Mouse (Mus musculus) forebrain, embryonic 11.5 days (tissue): ENCODE data around the gene Rpl3l. TPM values are rescaled to one million over a fixed set of nuclear protein-coding genes. Genes with fewer than 3 reads are reported as not detected.
"Not testable (repeated sequence)": the region's sequence is repeated elsewhere in the genome, so short reads cannot be mapped to it uniquely, and the experiment has no call there.

Source experiments
- ATAC-seq: fragments of 200-750 bp; cut with Nextera tagmentation; replicated peaks from 2 replicates; pipeline ENCODE4 v1.8.0; 2017; ENCODE audit warnings: moderate TSS enrichment; ENCODE audit not compliant: low FRiP score
- DNase-seq: peaks from one replicate; pipeline ENCODE4 v3.0.0-alpha.2; 2017; ENCODE audit warnings: low spot score
- H3K27ac ChIP-seq: fragments of 300-500 bp; sonication (generic); 2 replicates; pipeline ENCODE4 v1.5.1; 2014; ENCODE audit warnings: low read depth, low read length
- H3K27me3 ChIP-seq: fragments of 300-500 bp; sonication (generic); 2 replicates; pipeline ENCODE4 v1.6.1; 2014; ENCODE audit warnings: mild to moderate bottlenecking, low read length, mixed read lengths; ENCODE audit not compliant: control insufficient read depth, insufficient read depth
- H3K36me3 ChIP-seq: fragments of 300-500 bp; sonication (generic); 2 replicates; pipeline ENCODE4 v1.6.1; 2014; ENCODE audit warnings: mild to moderate bottlenecking, low read length, moderate library complexity, mixed read lengths; ENCODE audit not compliant: control insufficient read depth, insufficient read depth
- H3K4me1 ChIP-seq: fragments of 300-500 bp; sonication (generic); replicated peaks from 2 replicates; pipeline ENCODE4 v1.6.1; 2014; ENCODE audit warnings: low read length, mixed read lengths; ENCODE audit not compliant: control insufficient read depth, insufficient read depth
- H3K4me2 ChIP-seq: fragments of 300-500 bp; sonication (generic); 2 replicates; pipeline ENCODE4 v1.6.1; 2014; ENCODE audit warnings: low read depth, mild to moderate bottlenecking, low read length, moderate library complexity, mixed read lengths; ENCODE audit not compliant: severe bottlenecking
- H3K4me3 ChIP-seq: fragments of 300-500 bp; sonication (generic); 2 replicates; pipeline ENCODE4 v1.5.1; 2014; ENCODE audit warnings: low read depth, low read length
- H3K9ac ChIP-seq: fragments of 300-500 bp; sonication (generic); 2 replicates; pipeline ENCODE4 v1.6.1; 2014; ENCODE audit warnings: low read length
- H3K9me3 ChIP-seq: fragments of 300-500 bp; sonication (generic); 2 replicates; pipeline ENCODE4 v1.6.1; 2016; ENCODE audit warnings: low read length, mixed read lengths; ENCODE audit not compliant: control insufficient read depth
- WGBS: fragments of 180-500 bp; shearing (Covaris S2); extraction: QIAGEN DNeasy Blood & Tissue Kit; methylation state at CpG from one replicate; pipeline ENCODE4 v1.1.7; 2014; 5-methylcytosine and 5-hydroxymethylcytosine counted together
- polyA plus RNA-seq: library from polyadenylated mRNA; unstranded; fragments of >200 nt; fragmentation: Nextera tagmentation; extraction: Ambion mirVana; gene quantifications from 2 replicates; pipeline ENCODE4 v1.2.1, GENCODE M21; 2014

Gene Rpl3l
- polyA plus RNA-seq, 1 experiment from 2014 or later: not detected

DNA sequence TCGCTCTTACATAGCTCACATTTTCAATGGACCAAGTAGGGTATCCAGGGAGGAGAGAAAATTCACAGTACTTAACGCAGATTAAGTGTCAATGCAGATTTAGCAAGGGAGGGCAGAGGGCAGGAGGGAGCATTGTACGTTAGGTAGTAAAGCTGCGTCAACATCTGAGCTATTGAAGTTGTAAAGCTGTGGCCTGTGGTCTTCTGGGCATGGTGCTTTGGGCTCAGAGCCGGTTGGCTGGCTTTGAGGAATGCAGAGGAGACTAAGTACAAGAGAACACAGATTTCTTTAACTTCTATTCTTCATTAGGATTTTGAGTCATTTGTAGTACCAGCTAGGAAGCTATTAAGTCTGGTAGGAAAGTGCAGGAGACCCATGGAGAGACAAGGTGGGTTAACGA, 12.1 kb upstream of the Rpl3l start:
- H3K9ac ChIP-seq: no peak overlapping the region

DNA sequence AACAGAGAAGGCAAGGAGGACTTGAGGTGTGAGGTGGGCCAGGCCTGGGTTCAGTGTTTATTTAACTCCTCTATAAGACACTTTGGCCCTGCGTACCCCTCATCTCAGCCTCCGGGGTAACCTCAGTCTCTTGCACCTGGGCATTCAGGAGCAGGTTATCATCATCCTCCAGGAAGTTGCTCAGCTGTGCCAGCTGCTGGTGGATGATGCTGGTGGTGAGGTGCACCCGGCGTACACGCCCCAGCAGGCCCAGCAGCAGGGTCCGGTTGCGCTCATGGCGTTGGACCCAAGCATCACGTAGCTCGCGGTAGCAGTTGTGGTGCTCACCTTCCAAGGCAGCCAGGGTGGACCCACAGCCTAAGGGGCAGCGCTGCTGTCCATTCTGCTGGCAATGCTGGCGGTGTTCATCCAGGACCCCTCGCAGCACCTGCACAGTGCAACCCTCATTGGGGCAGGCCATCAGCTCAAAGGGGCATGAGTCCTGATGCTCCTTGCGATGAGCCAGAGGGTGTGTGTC, 11.4 kb upstream of the Rpl3l start:
- H3K9ac ChIP-seq: no peak overlapping the region
- no peak overlapping the region for H3K4me3 ChIP-seq
- no peaks in the 10 kb centered on the region for H3K27me3 ChIP-seq
- no peaks in the 10 kb centered on the region for H3K9me3 ChIP-seq
- WGBS: 95% methylated on average over 15 of the region's 15 CpGs
- no peak overlapping the region for H3K4me2 ChIP-seq
- peaks cover under 1% of the 10 kb centered on the region for H3K36me3 ChIP-seq
- H3K27ac ChIP-seq: no peak overlapping the region
- ATAC-seq (no peak), DNase-seq (peak; percentile 52)
- H3K4me1 ChIP-seq: peaks cover under 1% of the 10 kb centered on the region

More for the DNA sequence above, 12.1 kb upstream of the Rpl3l start:
- Histone ChIP-seq H3K4me3 (no peak overlapping the region), H3K36me3 (no peaks in the 10 kb centered on the region), H3K27ac (no peak overlapping the region), H3K27me3 (no peaks in the 10 kb centered on the region), H3K4me2 (no peak overlapping the region), H3K4me1 (no peaks in the 10 kb centered on the region; the same call in 1 of the 2 replicates), H3K9me3 (no peaks in the 10 kb centered on the region)
- DNase-seq (no peak), ATAC-seq (no peak)
- 43% methylated on average over 6 of the region's 6 CpGs for WGBS

- Histone ChIP-seq H3K36me3 (peaks cover 3% of the 10 kb centered on the region), H3K4me1 (peaks cover 7% of the 10 kb centered on the region), H3K9me3 (no peaks in the 10 kb centered on the region), H3K27me3 (no peaks in the 10 kb centered on the region), H3K4me2 (peak within 1 kb of the TSS; percentile 57), H3K27ac (no peak within 1 kb of the TSS; the same call in 1 of the 2 replicates), H3K9ac (no peak within 1 kb of the TSS), H3K4me3 (peak within 1 kb of the TSS; percentile 61)
- DNase-seq (no peak), ATAC-seq (no peak)
- 84% methylated on average over 4 of the region's 4 CpGs for WGBS
These were observed 9.7 kb upstream of the Rpl3l start, which contains the start of the genes Rnf151 and Rps2 for GRCm38 (mm10) chr17:24717943-24718342. Gene Rnf151 (minus strand): TSS chr17:24718063. Gene Rps2 (plus strand): TSS chr17:24718116.

DNA sequence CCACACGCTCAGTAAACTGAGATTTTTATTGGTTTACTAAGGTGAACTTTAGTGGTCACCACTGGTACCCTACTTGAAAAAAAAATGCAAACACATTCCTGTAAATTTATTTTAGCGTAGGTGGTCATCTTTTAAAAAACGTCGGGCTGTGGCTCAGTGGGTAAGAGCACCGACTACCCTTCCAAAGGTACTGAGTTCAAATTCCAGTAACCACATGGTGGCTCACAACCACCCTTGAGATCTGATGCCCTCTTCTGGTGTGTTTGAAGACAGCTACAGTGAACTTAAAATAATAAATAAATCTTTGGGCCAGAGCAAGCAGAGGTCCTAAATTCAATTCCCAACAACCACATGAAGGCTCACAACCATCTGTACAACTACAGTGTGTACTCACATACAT, 8.7 kb upstream of the Rpl3l start:
- ATAC-seq, H3K27ac ChIP-seq, H3K36me3 ChIP-seq, H3K27me3 ChIP-seq, DNase-seq, H3K9me3 ChIP-seq: not testable (repeated sequence)
- 66% methylated on average over 5 of the region's 5 CpGs for WGBS
- Histone ChIP-seq H3K9ac (peak overlapping the region; percentile 76), H3K4me2 (peak overlapping the region; percentile 57), H3K4me1 (peaks cover 13% of the 10 kb centered on the region), H3K4me3 (peak overlapping the region; percentile 61)

GRCm38 (mm10) chr17:24719494-24720222, 8.0 kb upstream of the Rpl3l start:
- peak; percentile 97 for ATAC-seq
- no peaks in the 10 kb centered on the region for H3K9me3 ChIP-seq
- H3K4me2 ChIP-seq: peak overlapping the region; percentile 90
- H3K9ac ChIP-seq: peak overlapping the region; percentile 82
- peak overlapping the region; percentile 68 for H3K27ac ChIP-seq
- DNase-seq: peak; percentile 99
- under 1% methylated on average over 60 of the region's 61 CpGs for WGBS
- H3K36me3 ChIP-seq: peaks cover 3% of the 10 kb centered on the region
- peaks cover 13% of the 10 kb centered on the region for H3K4me1 ChIP-seq
- H3K4me3 ChIP-seq: peak overlapping the region; percentile 61
- no peaks in the 10 kb centered on the region for H3K27me3 ChIP-seq

DNA sequence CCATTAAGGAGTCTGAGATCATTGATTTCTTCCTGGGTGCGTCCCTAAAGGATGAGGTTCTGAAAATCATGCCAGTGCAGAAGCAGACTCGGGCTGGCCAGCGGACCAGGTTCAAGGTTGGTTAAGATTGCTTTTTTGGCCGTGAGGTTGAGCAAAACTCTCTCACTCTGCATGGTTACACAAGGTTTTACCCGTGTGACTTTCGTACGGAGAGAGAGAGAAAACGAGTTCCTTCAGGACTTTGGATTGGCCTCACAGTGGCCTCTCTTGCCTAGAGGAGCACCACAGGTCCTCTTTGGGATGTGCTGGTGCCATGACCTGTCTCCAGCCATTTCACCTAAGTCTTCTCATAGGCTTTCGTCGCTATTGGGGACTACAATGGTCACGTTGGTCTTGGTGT, 7.0 kb upstream of the Rpl3l start:
- peak overlapping the region; percentile 90 for H3K4me2 ChIP-seq
- not testable (repeated sequence) for H3K27ac ChIP-seq, H3K36me3 ChIP-seq, ATAC-seq, DNase-seq, H3K9me3 ChIP-seq, H3K27me3 ChIP-seq
- peak overlapping the region; percentile 61 for H3K4me3 ChIP-seq
- peak overlapping the region; percentile 82 for H3K9ac ChIP-seq
- WGBS: 1% methylated on average over 11 of the region's 11 CpGs
- peaks cover 13% of the 10 kb centered on the region for H3K4me1 ChIP-seq

- H3K9me3 ChIP-seq, H3K27me3 ChIP-seq, H3K36me3 ChIP-seq, ATAC-seq, DNase-seq, H3K27ac ChIP-seq: not testable (repeated sequence)
- 69% methylated on average over 7 of the region's 7 CpGs for WGBS
- Histone ChIP-seq H3K4me1 (peaks cover 13% of the 10 kb centered on the region), H3K9ac (peak overlapping the region; percentile 48), H3K4me3 (peak overlapping the region; percentile 61), H3K4me2 (peak overlapping the region; percentile 50)
These were observed 6.2 kb upstream of the Rpl3l start for GRCm38 (mm10) chr17:24721383-24721955.

DNA sequence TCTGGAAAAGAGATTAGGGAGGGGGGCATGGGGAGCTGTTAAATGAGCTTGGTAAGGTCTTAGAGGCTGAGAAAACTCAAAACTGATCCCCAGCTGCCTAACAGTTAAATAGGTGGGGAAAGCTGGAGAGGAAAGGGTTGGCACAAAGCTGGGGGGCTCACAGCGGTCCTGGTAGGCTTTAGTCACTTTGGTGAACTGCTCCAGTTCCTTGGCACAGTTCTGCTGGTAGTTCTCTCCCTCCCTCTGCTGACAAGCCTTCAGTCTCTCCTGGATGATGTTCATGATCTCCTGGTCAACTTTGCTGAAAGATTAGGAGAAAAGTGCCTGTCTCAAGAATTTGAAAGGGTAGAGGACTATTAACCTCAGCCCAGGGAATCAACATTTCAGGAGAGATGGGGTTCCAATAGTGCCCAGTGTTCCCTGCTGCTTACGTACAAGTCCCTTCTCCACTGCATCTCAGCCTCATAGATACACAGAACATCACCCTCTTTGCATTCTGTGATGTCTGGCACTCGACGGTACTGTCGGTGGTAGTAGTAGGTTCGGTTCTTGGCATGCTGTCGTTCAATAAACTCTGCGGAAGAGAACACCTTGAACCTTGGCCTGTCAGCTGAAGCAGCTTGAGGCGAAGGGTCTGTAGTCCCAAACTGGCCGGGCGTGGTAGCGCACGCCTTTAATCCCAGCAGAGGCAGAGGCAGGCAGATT, 5.2 kb upstream of the Rpl3l start:
- 0 out of 2 replicates have a peak overlapping the region, but pooled peaks have one; percentile 61 for H3K4me3 ChIP-seq
- no peak for ATAC-seq
- H3K4me2 ChIP-seq: peak overlapping the region; percentile 18; the same call in 1 of the 2 replicates
- H3K9ac ChIP-seq: peak overlapping the region; percentile 1; the same call in 1 of the 2 replicates
- WGBS: 41% methylated on average over 13 of the region's 13 CpGs
- H3K27ac ChIP-seq: no peak overlapping the region
- H3K4me1 ChIP-seq: peaks cover 13% of the 10 kb centered on the region
- no peaks in the 10 kb centered on the region for H3K27me3 ChIP-seq
- DNase-seq: peak; percentile 55
- no peaks in the 10 kb centered on the region for H3K9me3 ChIP-seq
- peaks cover 3% of the 10 kb centered on the region for H3K36me3 ChIP-seq
